Mouse (Mus musculus): ENCODE measurements at regions not wholly inside any gene's neighbourhood (a gene's known extent, or its start where the extent isn't known, plus 50 kb on each side); places are given as distances from the start of the nearest gene placed in this dataset.
A peak's percentile ranks its signal among the peaks of the same experiment; 100 is the strongest.
"Not testable (repeated sequence)": the region's sequence is repeated elsewhere in the genome, so short reads cannot be mapped to it uniquely, and the experiment has no call there.

GRCm38 (mm10) chr3:9133991-9134390 is 475.9 kb downstream of the Zfp704 start:
- DNase-seq (ENCODE audit: low spot score in 2 of 2), result peak in 1 of 2 experiments; percentile 2

DNA sequence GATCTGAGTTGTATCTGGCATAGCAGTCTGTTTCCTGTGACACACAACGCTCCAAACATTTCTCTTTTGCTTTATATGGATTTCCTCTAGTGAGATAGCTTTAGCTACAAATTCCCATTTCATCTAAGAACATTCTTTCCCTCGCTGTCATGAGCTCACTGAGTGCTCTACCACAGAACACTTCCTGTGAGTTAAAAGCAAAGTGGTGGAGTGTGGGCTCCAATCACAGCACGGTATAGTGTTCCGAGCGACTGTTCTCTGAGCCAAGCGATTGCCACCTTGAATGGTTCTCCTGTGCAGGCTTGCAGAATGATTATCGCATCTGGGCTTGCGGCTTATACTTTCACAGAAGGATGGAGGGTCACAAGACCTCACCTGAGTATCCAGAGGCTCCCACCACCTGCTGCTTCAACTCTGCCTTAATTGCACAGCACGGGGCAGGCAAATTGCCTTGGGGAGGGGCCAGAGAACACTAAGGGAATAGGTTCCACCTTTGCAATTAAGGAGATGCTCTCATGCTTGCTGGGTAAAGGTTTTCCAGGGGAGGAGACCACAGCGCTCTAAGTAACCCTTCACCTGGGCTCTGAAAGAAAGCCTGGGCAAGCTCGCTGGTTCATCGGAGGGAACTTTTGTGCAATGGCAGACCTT is 477.7 kb downstream of the Zfp704 start:
- no peak for DNase-seq (ENCODE audit: low spot score in 2 of 2)

- no peak for DNase-seq (ENCODE audit: low spot score in 2 of 2)
These were observed 478.5 kb downstream of the Zfp704 start for GRCm38 (mm10) chr3:9131366-9131765.

GRCm38 (mm10) chr3:9128407-9128806 is 481.5 kb downstream of the Zfp704 start:
- no peak for DNase-seq (ENCODE audit: low spot score in 2 of 2)

GRCm38 (mm10) chr3:9123079-9123478 is 486.8 kb downstream of the Zfp704 start:
- DNase-seq (ENCODE audit: low spot score in 2 of 2), result peak; percentile 63 to 71

- no peak for DNase-seq (ENCODE audit: low spot score in 2 of 2)
These were observed 492.0 kb downstream of the Zfp704 start for GRCm38 (mm10) chr3:9117913-9118312.

DNA sequence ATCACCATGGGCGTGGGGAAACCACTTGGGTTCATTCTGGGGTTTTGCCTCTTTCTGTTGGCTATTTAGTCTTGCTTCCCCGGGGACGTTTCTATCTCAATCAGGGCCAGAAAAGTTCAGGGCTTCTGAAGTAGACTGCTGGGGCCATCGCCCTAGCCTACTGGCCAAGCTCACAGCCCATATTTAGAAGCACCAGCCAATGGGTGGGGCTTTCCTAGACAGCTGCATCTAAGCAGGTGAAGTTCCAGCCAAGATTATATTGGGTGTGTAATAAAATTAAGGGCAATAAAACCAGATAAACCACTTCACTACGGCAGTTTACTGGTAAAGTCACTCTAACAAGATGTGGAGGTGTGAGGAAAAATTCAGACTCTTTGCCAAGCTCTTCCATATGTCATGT is 496.5 kb downstream of the Zfp704 start:
- DNase-seq (ENCODE audit: low spot score in 2 of 2), result no peak

- DNase-seq (ENCODE audit: low spot score in 2 of 2), result no peak
These were observed 499.1 kb downstream of the Zfp704 start for GRCm38 (mm10) chr3:9110741-9111140.

DNA sequence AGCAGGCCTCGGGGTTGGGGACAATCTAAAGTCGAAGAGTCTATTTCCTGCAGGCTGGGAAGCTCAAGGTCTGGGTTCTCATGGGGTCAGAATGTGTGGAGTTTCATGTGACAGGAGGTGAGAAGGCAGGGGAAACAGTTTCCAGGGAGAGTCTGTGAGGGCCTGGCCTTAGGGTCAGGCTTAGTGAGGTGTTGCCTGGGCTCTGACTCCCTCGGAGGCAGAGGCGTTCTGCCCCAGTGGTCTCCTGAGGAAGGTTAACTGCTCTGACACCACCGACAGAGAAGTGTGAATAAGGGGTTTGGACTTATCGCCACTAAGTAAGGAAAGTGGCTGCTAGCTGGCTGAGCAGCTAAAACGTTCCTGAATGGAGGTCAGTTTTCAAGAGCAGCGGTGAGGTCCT is 499.9 kb downstream of the Zfp704 start:
- DNase-seq (ENCODE audit: low spot score in 2 of 2), result no peak

DNA sequence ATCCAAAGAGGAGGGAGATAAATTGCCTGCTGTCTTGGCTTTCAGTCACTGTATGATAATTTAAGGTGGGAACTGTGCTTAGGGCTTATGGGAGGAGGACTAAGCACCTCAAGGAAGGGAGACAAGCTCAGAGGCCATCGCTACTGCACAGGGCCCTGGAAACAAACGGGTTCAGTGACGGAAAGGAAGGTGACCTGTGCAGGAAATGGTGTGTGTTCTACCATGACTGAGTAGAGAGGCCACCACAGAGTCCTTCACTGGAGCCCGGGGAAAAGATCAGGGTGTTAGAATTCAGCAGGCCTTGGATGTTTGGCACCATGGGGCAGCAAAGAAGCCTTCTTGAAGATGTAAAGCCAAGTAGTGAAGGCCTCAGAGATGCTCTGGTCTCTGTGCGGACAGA is 500.4 kb downstream of the Zfp704 start:
- DNase-seq (ENCODE audit: low spot score in 2 of 2), result no peak

- no peak for DNase-seq (ENCODE audit: low spot score in 2 of 2)
These were observed 502.0 kb downstream of the Zfp704 start for GRCm38 (mm10) chr3:9107766-9108410.

DNA sequence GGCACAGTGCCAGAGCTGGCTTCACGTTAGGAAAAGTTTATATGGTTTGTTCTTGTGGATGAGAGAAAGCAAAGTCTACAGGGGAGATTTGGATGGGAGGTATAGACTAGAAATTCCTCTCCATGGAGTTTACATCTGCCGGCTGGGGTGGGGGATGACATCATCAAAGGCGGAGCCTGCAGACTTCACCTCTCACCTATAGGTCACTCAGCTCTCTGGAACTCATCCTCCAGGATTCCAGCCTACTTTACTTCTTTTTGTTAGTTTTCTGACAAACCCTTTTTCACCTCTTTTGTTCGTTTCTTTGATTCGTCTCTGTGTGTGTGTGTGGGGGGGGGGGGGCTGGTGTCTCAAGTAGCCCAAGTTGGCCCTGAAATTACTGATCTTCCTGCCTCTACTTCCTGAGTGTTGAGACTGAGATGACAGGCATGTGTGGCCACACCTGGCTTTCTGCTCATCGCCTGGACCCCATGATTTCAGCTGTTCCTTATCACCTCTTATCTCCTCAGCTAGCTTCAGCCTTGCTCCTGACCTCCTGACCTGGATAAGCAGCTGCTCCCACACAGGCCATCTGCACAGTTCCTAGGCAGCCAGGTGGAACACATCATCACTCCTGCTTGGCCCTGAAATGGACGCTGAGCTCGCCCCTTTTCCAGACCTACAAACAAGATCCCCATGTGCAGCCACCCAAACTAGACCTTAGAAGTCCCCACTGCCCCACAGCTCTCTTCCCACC is 504.5 kb downstream of the Zfp704 start:
- no peak for DNase-seq (ENCODE audit: low spot score in 2 of 2)

GRCm38 (mm10) chr3:9103456-9103855 is 506.4 kb downstream of the Zfp704 start:
- DNase-seq (ENCODE audit: low spot score in 2 of 2), result no peak

DNA sequence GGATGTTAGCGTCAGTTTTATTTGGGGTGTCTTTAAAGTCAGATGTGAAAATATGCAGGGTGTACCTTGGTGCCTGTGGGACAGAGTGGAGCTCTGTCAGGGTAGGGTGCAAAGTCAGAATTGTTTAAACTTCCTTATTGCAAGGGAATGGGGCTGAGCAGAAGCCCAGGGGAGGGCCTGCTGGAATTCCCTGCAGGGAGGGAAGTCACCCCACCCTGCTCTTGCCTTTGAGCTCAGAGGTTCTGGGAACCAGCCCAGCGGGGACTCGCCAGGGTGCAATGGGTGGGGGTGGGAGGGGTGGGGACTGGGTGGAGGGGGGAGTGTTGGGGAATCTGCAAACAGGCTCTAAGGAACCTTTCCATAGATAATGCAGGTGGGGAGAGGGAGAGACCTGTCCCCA is 508.6 kb downstream of the Zfp704 start:
- no peak for DNase-seq (ENCODE audit: low spot score in 2 of 2)

DNA sequence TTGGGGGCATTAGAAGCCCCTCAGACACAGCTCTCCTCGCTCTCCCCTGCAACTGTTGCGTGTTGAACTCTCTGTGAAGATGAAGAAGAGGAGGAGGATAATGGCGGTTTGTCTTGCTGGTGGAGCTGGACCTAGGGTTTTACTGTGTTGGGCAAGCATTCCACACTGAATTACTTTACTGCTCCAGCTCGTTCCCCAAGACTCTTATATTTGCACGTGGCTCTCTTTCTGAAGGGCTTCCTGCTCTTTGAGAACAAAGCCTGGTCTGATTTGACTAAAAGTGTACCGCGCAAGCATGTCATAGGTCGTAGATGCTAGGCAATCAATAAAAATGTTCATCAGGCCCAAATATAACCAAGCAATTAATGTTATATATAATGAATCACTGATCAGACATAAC is 509.1 kb downstream of the Zfp704 start:
- no peak for DNase-seq (ENCODE audit: low spot score in 2 of 2)

DNA sequence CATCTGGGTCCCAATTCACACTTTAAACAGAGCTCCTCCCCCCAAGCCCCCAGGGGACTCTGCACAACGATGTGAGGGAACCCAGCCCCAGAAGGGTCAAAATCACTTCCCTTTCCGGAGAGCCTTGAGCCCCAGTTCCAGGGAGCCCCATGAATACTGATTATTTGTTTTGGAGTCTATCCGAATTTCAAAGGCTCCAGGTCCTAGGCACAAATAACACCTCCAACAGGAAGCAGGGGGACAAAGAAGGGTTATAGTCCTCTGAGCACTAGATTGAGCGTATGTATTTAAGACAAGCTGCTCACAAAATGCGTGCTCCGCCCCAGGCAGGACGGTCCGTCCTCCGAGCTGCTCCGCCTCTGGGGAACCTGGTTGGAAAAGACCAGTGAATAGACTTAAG is 511.4 kb downstream of the Zfp704 start:
- DNase-seq (ENCODE audit: low spot score in 2 of 2), result no peak

DNA sequence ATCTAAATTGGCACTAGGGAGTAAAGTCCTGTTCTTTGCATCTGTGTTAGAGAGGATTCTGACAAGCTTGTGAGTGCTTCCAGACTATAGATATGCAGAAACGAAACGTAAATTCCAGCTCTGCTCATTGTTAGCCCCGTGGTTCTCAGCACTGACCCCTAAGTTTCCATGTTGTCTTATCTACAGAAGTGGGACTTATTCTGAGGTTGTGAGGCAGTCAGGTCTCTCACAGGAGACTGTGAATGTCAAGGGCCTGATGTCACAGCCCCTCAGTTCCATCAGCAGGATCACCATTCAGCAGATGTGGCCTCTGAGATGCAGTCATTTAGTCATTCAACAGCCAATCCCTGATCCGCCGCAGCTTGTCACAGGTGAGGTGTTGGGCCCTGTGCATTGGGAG is 525.8 kb downstream of the Zfp704 start:
- DNase-seq (ENCODE audit: low spot score in 2 of 2), result no peak

DNA sequence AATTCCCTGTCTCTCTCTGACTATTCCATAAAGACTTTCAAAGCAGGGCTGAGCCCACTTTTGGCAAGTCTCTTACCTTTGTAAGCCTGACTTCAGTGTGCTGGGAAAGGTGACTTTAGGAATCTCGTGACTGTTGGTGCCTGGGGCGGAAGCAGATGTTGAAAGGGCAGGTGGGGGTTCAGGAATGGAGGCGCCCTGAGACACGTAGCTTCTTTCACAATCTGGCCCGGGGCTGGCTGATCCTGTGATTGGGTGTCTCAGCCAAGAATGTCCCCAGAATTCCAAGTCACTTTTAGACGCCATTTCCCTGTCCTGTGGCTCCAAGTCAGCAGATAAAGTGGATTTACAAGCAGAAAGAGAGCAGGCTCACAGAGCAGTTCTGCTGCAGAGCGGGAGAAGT is 527.8 kb downstream of the Zfp704 start:
- no peak for DNase-seq (ENCODE audit: low spot score in 2 of 2)

- no peak for DNase-seq (ENCODE audit: low spot score in 2 of 2)
These were observed 531.7 kb downstream of the Zfp704 start for GRCm38 (mm10) chr3:9078201-9078600.

DNA sequence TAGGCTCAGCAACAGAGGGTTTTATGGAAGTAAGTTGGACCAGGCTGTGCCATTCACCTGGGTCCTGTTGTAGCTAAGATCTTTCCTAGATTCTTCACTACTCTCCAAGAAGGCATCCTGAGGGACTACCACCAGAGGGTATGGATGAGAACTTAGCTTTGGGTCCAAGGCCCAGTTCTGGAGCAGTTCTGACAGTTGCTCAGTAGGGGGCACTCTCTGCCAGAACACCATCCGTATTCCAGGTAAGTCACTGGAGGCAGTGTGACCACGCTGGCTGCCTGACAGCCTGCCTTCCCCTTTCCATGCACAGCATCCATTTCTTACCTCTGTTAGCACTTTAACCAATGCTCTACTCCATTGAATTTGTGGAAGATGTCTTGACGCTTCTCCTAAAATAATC is 533.2 kb downstream of the Zfp704 start:
- DNase-seq (ENCODE audit: low spot score in 2 of 2), result peak; percentile 24 to 42

GRCm38 (mm10) chr3:9072471-9072870 is 537.4 kb downstream of the Zfp704 start:
- DNase-seq (ENCODE audit: low spot score in 2 of 2), result not testable (repeated sequence)

DNA sequence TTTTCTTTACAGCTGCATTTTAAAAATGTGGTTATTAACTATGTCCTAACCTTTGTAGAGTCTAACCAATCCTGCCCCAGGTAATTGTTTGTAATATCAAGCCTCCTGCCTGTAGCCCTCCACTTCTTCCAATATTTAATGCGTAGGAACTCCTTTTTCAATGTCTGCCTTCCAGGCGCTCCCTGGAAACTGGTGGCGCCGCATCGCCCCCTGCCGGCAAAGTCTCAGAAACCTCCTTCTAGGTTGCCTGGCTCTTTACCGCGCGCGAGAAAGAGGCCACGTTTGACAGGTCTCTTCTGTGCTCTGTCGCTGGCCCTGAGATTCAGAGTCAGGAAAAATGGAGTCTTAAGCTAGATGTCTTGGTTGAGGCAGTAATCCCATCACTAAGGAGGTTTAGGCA is 542.8 kb downstream of the Zfp704 start:
- peak; percentile 12 to 39 for DNase-seq (ENCODE audit: low spot score in 2 of 2)

- DNase-seq (ENCODE audit: low spot score in 2 of 2), result no peak
These were observed 543.5 kb downstream of the Zfp704 start for GRCm38 (mm10) chr3:9066374-9066773.
